Comparison of ENCODE assay signal across 9 mouse cellular contexts in genomic region chr13:81709805-81710204, GRCm38 (mm10). TPM values are rescaled to one million over a fixed set of nuclear protein-coding genes. Genes with fewer than 3 reads are reported as not detected.
A peak's percentile ranks its signal among the peaks of the same experiment; 100 is the strongest.
DNase-seq lines count a peak whose midpoint lies in the region; ATAC-seq and TF ChIP-seq lines count a peak whose summit lies in the region.
"Had no signal": no experiment of that assay in that cellular context is flagged by ENCODE, and none has a peak within 500 bp of the region (broad histone marks: within the 10 kb centered on the region; RNA-seq: fewer than 3 reads in every experiment).

No protein-coding gene starts in this region.

- H3K4me1 ChIP-seq in forebrain, embryonic 10.5 days: peaks cover 29% of the 10 kb centered on the region
- H3K4me1 ChIP-seq in limb, embryonic 13.5 days: peaks cover 22% of the 10 kb centered on the region
- H3K4me1 ChIP-seq in small intestine, adult 2 months (ENCODE audit: control insufficient read depth, insufficient read depth, insufficient read length, low read length): peaks cover 5% of the 10 kb centered on the region; the same call in 1 of the 2 replicates

- intact Hi-C loops in left cerebral cortex, adult 2 months (cut with DNase I): loop anchor here (2.0 to 5.0 kb wide), 2 partner anchors 52 to 53 kb away; partner anchors contain the start of gene Lysmd3

- peak overlapping the region; percentile 87 for H3K4me3 ChIP-seq in left cerebral cortex, adult 2 months
- H3K4me3 ChIP-seq in forebrain, embryonic 10.5 days: peak overlapping the region; percentile 85
- H3K4me3 ChIP-seq in limb, embryonic 13.5 days: peak overlapping the region; percentile 82
- H3K4me3 ChIP-seq in small intestine, adult 2 months (ENCODE audit: low read depth, low read length): peak overlapping the region; percentile 23; the same call in 1 of the 2 replicates

- 45% methylated on average over 4 of the region's 4 CpGs for WGBS in forebrain, embryonic 10.5 days
- 49% methylated on average over 4 of the region's 4 CpGs for WGBS in limb, embryonic 13.5 days
- 22% methylated on average over 4 of the region's 4 CpGs for WGBS in small intestine, adult 2 months

- peaks cover 7% of the 10 kb centered on the region; the same call in 1 of the 2 replicates for H3K27me3 ChIP-seq in forebrain, embryonic 10.5 days (ENCODE audit: poor library complexity, severe bottlenecking)
- H3K27me3 ChIP-seq in limb, embryonic 13.5 days: no peaks in the 10 kb centered on the region
- no peaks in the 10 kb centered on the region for H3K27me3 ChIP-seq in small intestine, adult 2 months (ENCODE audit: control insufficient read depth, insufficient read depth, low read length)

- peak overlapping the region; percentile 99 for H3K4me2 ChIP-seq in limb, embryonic 13.5 days (replicated peaks)

- no peaks in the 10 kb centered on the region for H3K9me3 ChIP-seq in forebrain, embryonic 10.5 days
- no peaks in the 10 kb centered on the region for H3K9me3 ChIP-seq in limb, embryonic 13.5 days

- 0 out of 2 replicates have a peak, but pooled peaks cover 6% of the 10 kb centered on the region for H3K36me3 ChIP-seq in forebrain, embryonic 10.5 days (replicated peaks)
- H3K36me3 ChIP-seq in limb, embryonic 13.5 days: no peaks in the 10 kb centered on the region
- no peaks in the 10 kb centered on the region for H3K36me3 ChIP-seq in small intestine, adult 2 months (ENCODE audit: control insufficient read depth, insufficient read depth, low read length)

- TF ChIP-seq POLR2A in small intestine, adult 2 months (IDR thresholded peaks at IDR 0.05; ENCODE audit: low read depth, low read length): no peak

- no peak for ATAC-seq in limb, embryonic 13.5 days (ENCODE audit: low FRiP score, low read depth)
- no peak for ATAC-seq in megakaryocyte-erythroid progenitor cell, adult 5-6 weeks (replicated peaks; ENCODE audit: low FRiP score, low TSS enrichment, poor library complexity, severe bottlenecking)

- no peak for DNase-seq in left cerebral cortex, adult 2 months (ENCODE audit: extremely low spot score in 1 of 2, low spot score in 2 of 2)
- DNase-seq in left cerebral cortex, adult 11 months (ENCODE audit: low spot score): no peak
- no peak for DNase-seq in forebrain, embryonic 10.5 days (ENCODE audit: extremely low spot score, low spot score)
- DNase-seq in T-cell, adult 2 months (ENCODE audit: low spot score): no peak
- no peak for DNase-seq in frontal cortex, postnatal 25 days (ENCODE audit: low spot score in 2 of 2)
- DNase-seq: lung, postnatal 4 days had no signal

- H3K27ac ChIP-seq in left cerebral cortex, adult 2 months: no peak overlapping the region
- peak overlapping the region; percentile 89; the same call in 1 of the 2 replicates for H3K27ac ChIP-seq in forebrain, embryonic 10.5 days
- H3K27ac ChIP-seq in limb, embryonic 13.5 days: no peak overlapping the region
- no peak overlapping the region for H3K27ac ChIP-seq in small intestine, adult 2 months (ENCODE audit: insufficient read depth, low read depth, low read length)

- H3K9ac ChIP-seq in limb, embryonic 13.5 days: peak overlapping the region; percentile 78

- TF ChIP-seq CTCF in left cerebral cortex, adult 2 months (IDR thresholded peaks at IDR 0.05): no peak
- TF ChIP-seq CTCF in small intestine, adult 2 months (IDR thresholded peaks at IDR 0.05; ENCODE audit: extremely low read depth, insufficient read length, insufficient replicate concordance, low read depth, low read length): no peak

RNA-seq across cellular contexts. Expression of gene Polr3g, which starts 1.0 kb away (rescaled TPM):
- total RNA-seq in left cerebral cortex, adult 2 months (2021): 1 to 10 TPM; 2.9 to 5.3 TPM
- polyA plus RNA-seq in forebrain, embryonic 10.5 days (2016; fragmentation: Nextera tagmentation; extraction: Ambion mirVana): 21.7 and 24.3 TPM in 2 replicates
- polyA plus RNA-seq in limb, embryonic 13.5 days (2015; fragmentation: Nextera tagmentation; extraction: Ambion mirVana): 18.4 and 18.9 TPM in 2 replicates
- 0.91 and 4.2 TPM in 2 replicates for polyA plus RNA-seq in small intestine, adult 2 months (2012; rRNA removed)
- 28.5 and 38.2 TPM in 2 replicates for total RNA-seq in megakaryocyte-erythroid progenitor cell, adult 5-6 weeks (2014; fragmentation: Nextera tagmentation)
- total RNA-seq in megakaryocyte-erythroid progenitor cell, adult 5-6 weeks (2017): 31.6 and 39.2 TPM in 2 replicates

RNA-seq across cellular contexts. Expression of gene Mblac2, which starts 1.3 kb away (rescaled TPM):
- total RNA-seq in left cerebral cortex, adult 2 months (2021): 10 to 100 TPM; 19.5 to 21.7 TPM
- 3.5 and 4.4 TPM in 2 replicates for polyA plus RNA-seq in forebrain, embryonic 10.5 days (2016; fragmentation: Nextera tagmentation; extraction: Ambion mirVana)
- polyA plus RNA-seq in limb, embryonic 13.5 days (2015; fragmentation: Nextera tagmentation; extraction: Ambion mirVana): 8.9 and 11.4 TPM in 2 replicates
- polyA plus RNA-seq in small intestine, adult 2 months (2012; rRNA removed): 0.81 and 1.0 TPM in 2 replicates
- 3.4 and 9.1 TPM in 2 replicates for total RNA-seq in megakaryocyte-erythroid progenitor cell, adult 5-6 weeks (2014; fragmentation: Nextera tagmentation)
- total RNA-seq in megakaryocyte-erythroid progenitor cell, adult 5-6 weeks (2017): 2.4 and 4.3 TPM in 2 replicates

RNA-seq across cellular contexts. Expression of gene Lysmd3, which starts 52.3 kb away (rescaled TPM):
- 10 to 100 TPM; 12.1 TPM for total RNA-seq in left cerebral cortex, adult 2 months (2021)
- 20.3 and 24.7 TPM in 2 replicates for polyA plus RNA-seq in forebrain, embryonic 10.5 days (2016; fragmentation: Nextera tagmentation; extraction: Ambion mirVana)
- 29.5 and 31.2 TPM in 2 replicates for polyA plus RNA-seq in limb, embryonic 13.5 days (2015; fragmentation: Nextera tagmentation; extraction: Ambion mirVana)
- polyA plus RNA-seq in small intestine, adult 2 months (2012; rRNA removed): 3.3 and 16.9 TPM in 2 replicates
- total RNA-seq in megakaryocyte-erythroid progenitor cell, adult 5-6 weeks (2014; fragmentation: Nextera tagmentation): 13.7 and 21.5 TPM in 2 replicates
- total RNA-seq in megakaryocyte-erythroid progenitor cell, adult 5-6 weeks (2017): 29.1 and 31.8 TPM in 2 replicates

Comparison
In these comparisons a context has a peak if more than half of its experiments do, and no peak if none do; other contexts are left out.
1. H3K4me3 ChIP-seq: peak in every context shown above with its lines; median percentile 87 in left cerebral cortex, adult 2 months; 85 in forebrain, embryonic 10.5 days; 82 in limb, embryonic 13.5 days; 23 in small intestine, adult 2 months.